Mouse (Mus musculus) G1E (cell line): ENCODE measurements around the gene Cdc25a.

Source experiments
- CTCF ChIP-seq: IDR thresholded peaks from 2 replicates; pipeline ENCODE4 v1.5.1; 2012; ENCODE audit warnings: low read depth, low read length, inconsistent platforms, mixed read lengths
- GATA1 ChIP-seq: IDR thresholded peaks from 2 replicates; pipeline ENCODE4 v1.6.1; 2012; ENCODE audit warnings: borderline replicate concordance, low read length, inconsistent platforms, mixed read lengths
- POLR2AphosphoS5 ChIP-seq: IDR thresholded peaks from 2 replicates; pipeline ENCODE4 v1.6.1; 2012; ENCODE audit warnings: low read depth, low read length, inconsistent platforms; ENCODE audit not compliant: insufficient replicate concordance
- TAL1 ChIP-seq: conservative IDR thresholded peaks from 2 replicates; pipeline ENCODE4 v1.6.1; 2012; ENCODE audit warnings: low read depth, low read length, inconsistent platforms, mixed read lengths

- no peak for TF ChIP-seq CTCF
- no peak for TF ChIP-seq TAL1
- no peak for TF ChIP-seq GATA1
- TF ChIP-seq POLR2AphosphoS5 = no peak
Observed at GRCm38 (mm10) chr9:109914269-109914926, 39.0 kb downstream of the Cdc25a start.
